In genomic region chr4:33924889-33925245, GRCm38 (mm10) we compare ENCODE assay signal across 7 mouse cellular contexts. TPM values are rescaled to one million over a fixed set of nuclear protein-coding genes. Genes with fewer than 3 reads are reported as not detected.
DNase-seq lines count a peak whose midpoint lies in the region; ATAC-seq and TF ChIP-seq lines count a peak whose summit lies in the region.

No protein-coding gene starts in this region.

- H3K4me3 ChIP-seq in lung, embryonic 14.5 days (ENCODE audit: low read depth, low read length): peak overlapping the region; percentile 55
- peak overlapping the region; percentile 70 for H3K4me3 ChIP-seq in hindbrain, embryonic 12.5 days
- H3K4me3 ChIP-seq in midbrain, embryonic 14.5 days (replicated peaks; ENCODE audit: low read depth, low read length): peak overlapping the region; percentile 75

- no peak for DNase-seq in lung, embryonic 14.5 days
- DNase-seq in lung, postnatal 14 days: no peak
- DNase-seq in cerebellum, postnatal 14 days: peak; percentile 91 to 94
- DNase-seq in midbrain, embryonic 14.5 days: peak; percentile 78
- no peak for DNase-seq in yolk sac, embryonic 10.5 days (ENCODE audit: low spot score)
- no peak for DNase-seq in adrenal gland, postnatal 4 days (ENCODE audit: low spot score in 2 of 2)

- H3K4me2 ChIP-seq in lung, embryonic 14.5 days: peak overlapping the region; percentile 92
- peak overlapping the region; percentile 76 for H3K4me2 ChIP-seq in hindbrain, embryonic 12.5 days (replicated peaks)
- peak overlapping the region; percentile 88 for H3K4me2 ChIP-seq in midbrain, embryonic 14.5 days (ENCODE audit: low read length)

- H3K9ac ChIP-seq in lung, embryonic 14.5 days: peak overlapping the region; percentile 62
- H3K9ac ChIP-seq in hindbrain, embryonic 12.5 days: peak overlapping the region; percentile 83
- H3K9ac ChIP-seq in midbrain, embryonic 14.5 days (replicated peaks; ENCODE audit: low read length): peak overlapping the region; percentile 93

- H3K4me1 ChIP-seq in lung, embryonic 14.5 days (ENCODE audit: insufficient read depth): no peaks in the 10 kb centered on the region
- H3K4me1 ChIP-seq in hindbrain, embryonic 12.5 days: peaks cover 9% of the 10 kb centered on the region
- peaks cover 10% of the 10 kb centered on the region; the same call in 1 of the 2 replicates for H3K4me1 ChIP-seq in midbrain, embryonic 14.5 days (ENCODE audit: control insufficient read depth, insufficient read depth, low read length)

- under 1% methylated on average over 24 of the region's 24 CpGs for WGBS in lung, embryonic 14.5 days
- WGBS in hindbrain, embryonic 12.5 days: 2% methylated on average over 24 of the region's 24 CpGs
- WGBS in midbrain, embryonic 14.5 days: 0% methylated on average over 24 of the region's 24 CpGs

- no peaks in the 10 kb centered on the region for H3K9me3 ChIP-seq in lung, embryonic 14.5 days (ENCODE audit: low read depth, low read length)
- no peaks in the 10 kb centered on the region for H3K9me3 ChIP-seq in hindbrain, embryonic 12.5 days (replicated peaks)
- no peaks in the 10 kb centered on the region for H3K9me3 ChIP-seq in midbrain, embryonic 14.5 days (ENCODE audit: control insufficient read depth, low read length)

- H3K27ac ChIP-seq in lung, embryonic 14.5 days (ENCODE audit: low read depth): no peak overlapping the region
- H3K27ac ChIP-seq in hindbrain, embryonic 12.5 days: peak overlapping the region; percentile 91
- peak overlapping the region; percentile 92 for H3K27ac ChIP-seq in midbrain, embryonic 14.5 days (replicated peaks; ENCODE audit: low read depth, low read length)

- ATAC-seq in lung, embryonic 14.5 days (ENCODE audit: insufficient read depth): no peak; the same call in 1 of the 2 replicates
- no peak; the same call in 1 of the 2 replicates for ATAC-seq in hindbrain, embryonic 12.5 days (ENCODE audit: low FRiP score)
- peak; percentile 64 for ATAC-seq in midbrain, embryonic 14.5 days (ENCODE audit: low FRiP score, low TSS enrichment)

- H3K36me3 ChIP-seq in lung, embryonic 14.5 days (ENCODE audit: insufficient read depth): no peaks in the 10 kb centered on the region
- H3K36me3 ChIP-seq in hindbrain, embryonic 12.5 days: no peaks in the 10 kb centered on the region
- no peaks in the 10 kb centered on the region for H3K36me3 ChIP-seq in midbrain, embryonic 14.5 days (ENCODE audit: control insufficient read depth, insufficient read depth, low read length)

- no peak for TF ChIP-seq CTCF in lung, embryonic 14.5 days (IDR thresholded peaks at IDR 0.05; ENCODE audit: low read depth)

- H3K27me3 ChIP-seq in lung, embryonic 14.5 days (ENCODE audit: insufficient read depth, low read length): peaks cover 34% of the 10 kb centered on the region
- peaks cover 19% of the 10 kb centered on the region for H3K27me3 ChIP-seq in hindbrain, embryonic 12.5 days
- H3K27me3 ChIP-seq in midbrain, embryonic 14.5 days (ENCODE audit: control insufficient read depth, insufficient read depth, low read length): no peaks in the 10 kb centered on the region

RNA-seq across cellular contexts. Expression of gene Cnr1, which starts 0.5 kb away (rescaled TPM):
- 0.71 and 0.89 TPM in 2 replicates for polyA plus RNA-seq in lung, embryonic 14.5 days (2014; fragmentation: Nextera tagmentation; extraction: Ambion mirVana)
- 40.6 and 50.6 TPM in 2 replicates for polyA plus RNA-seq in hindbrain, embryonic 12.5 days (2016; fragmentation: Nextera tagmentation; extraction: Ambion mirVana)
- 75.5 and 80.8 TPM in 2 replicates for polyA plus RNA-seq in midbrain, embryonic 14.5 days (2014; fragmentation: Nextera tagmentation; extraction: Ambion mirVana)
- 10 to 100 TPM; 31.5 to 40.7 TPM for total RNA-seq in adrenal gland, postnatal 4 days (2021)

Comparison
In these comparisons a context has a peak if more than half of its experiments do, and no peak if none do; other contexts are left out.
1. DNase-seq: peak in cerebellum, postnatal 14 days (2 of 2) and midbrain, embryonic 14.5 days (single experiment); none in lung, embryonic 14.5 days (single experiment), lung, postnatal 14 days (single experiment), yolk sac, embryonic 10.5 days (single experiment) and adrenal gland, postnatal 4 days (0 of 2).
2. RNA of gene Cnr1, which starts 0.5 kb away (polyA plus RNA-seq): 75.5 to 80.8 TPM in midbrain, embryonic 14.5 days and 40.6 to 50.6 TPM in hindbrain, embryonic 12.5 days; 0.71 to 0.89 TPM in lung, embryonic 14.5 days; every median in the first group is over 10 times any median in the second.
3. Peak in every context shown above with its lines, with median percentiles within 50 percentile points of each other: H3K4me2 ChIP-seq, H3K4me3 ChIP-seq and H3K9ac ChIP-seq.